Mouse (Mus musculus) forebrain, embryonic 14.5 days (tissue): ENCODE data around the gene Rps6ka5. TPM values are rescaled to one million over a fixed set of nuclear protein-coding genes. Genes with fewer than 3 reads are reported as not detected.

Experiments
- ATAC-seq: fragments of 200-750 bp; cut with Nextera tagmentation; 2 replicates; pipeline ENCODE4 v1.8.0; 2017; ENCODE audit warnings: mild to moderate bottlenecking, moderate library complexity
- DNase-seq: peaks from one replicate; pipeline ENCODE4 v3.0.0-alpha.2; 2015; ENCODE audit warnings: low spot score
- H3K27ac ChIP-seq: fragments of 300-500 bp; sonication (generic); 2 replicates; pipeline ENCODE4 v1.5.1; 2014; ENCODE audit warnings: low read depth, mild to moderate bottlenecking, control low read depth, low read length, moderate library complexity
- H3K27me3 ChIP-seq: fragments of 300-500 bp; sonication (generic); replicated peaks from 2 replicates; pipeline ENCODE4 v1.6.1; 2014; ENCODE audit warnings: low read length, control low read depth, mixed read lengths; ENCODE audit not compliant: control insufficient read depth, insufficient read depth
- H3K36me3 ChIP-seq: fragments of 300-500 bp; sonication (generic); 2 replicates; pipeline ENCODE4 v1.6.1; 2014; ENCODE audit warnings: low read length, control low read depth; ENCODE audit not compliant: control insufficient read depth, insufficient read depth
- H3K4me1 ChIP-seq: fragments of 300-500 bp; sonication (generic); 2 replicates; pipeline ENCODE4 v1.6.1; 2014; ENCODE audit warnings: antibody characterized with exemption, low read length, control low read depth; ENCODE audit not compliant: control insufficient read depth, insufficient read depth
- H3K4me2 ChIP-seq: fragments of 300-500 bp; sonication (generic); 2 replicates; pipeline ENCODE4 v1.6.1; 2014; ENCODE audit warnings: mild to moderate bottlenecking, control low read depth, low read length
- H3K4me3 ChIP-seq: fragments of 300-500 bp; sonication (generic); 2 replicates; pipeline ENCODE4 v1.5.1; 2014; ENCODE audit warnings: low read depth, low read length, control low read depth
- H3K9ac ChIP-seq: fragments of 300-500 bp; sonication (generic); 2 replicates; pipeline ENCODE4 v1.6.1; 2014; ENCODE audit warnings: mild to moderate bottlenecking, low read length, control low read depth, moderate library complexity
- H3K9me3 ChIP-seq: fragments of 300-500 bp; sonication (generic); replicated peaks from 2 replicates; pipeline ENCODE4 v1.6.1; 2016; ENCODE audit warnings: low read length, control low read depth, mixed read lengths; ENCODE audit not compliant: control insufficient read depth
- WGBS: fragments of 180-500 bp; shearing (Covaris S2); extraction: QIAGEN DNeasy Blood & Tissue Kit; methylation state at CpG from one replicate; pipeline ENCODE4 v1.1.7; 2014; 5-methylcytosine and 5-hydroxymethylcytosine counted together
- polyA plus RNA-seq: library from polyadenylated mRNA; unstranded; fragments of >200 nt; fragmentation: Nextera tagmentation; extraction: Ambion mirVana; gene quantifications from 2 replicates; pipeline ENCODE4 v1.2.1, GENCODE M21; 2014

Gene Rps6ka5
- polyA plus RNA-seq, 1 experiment from 2014 or later = 10.3 TPM

DNA sequence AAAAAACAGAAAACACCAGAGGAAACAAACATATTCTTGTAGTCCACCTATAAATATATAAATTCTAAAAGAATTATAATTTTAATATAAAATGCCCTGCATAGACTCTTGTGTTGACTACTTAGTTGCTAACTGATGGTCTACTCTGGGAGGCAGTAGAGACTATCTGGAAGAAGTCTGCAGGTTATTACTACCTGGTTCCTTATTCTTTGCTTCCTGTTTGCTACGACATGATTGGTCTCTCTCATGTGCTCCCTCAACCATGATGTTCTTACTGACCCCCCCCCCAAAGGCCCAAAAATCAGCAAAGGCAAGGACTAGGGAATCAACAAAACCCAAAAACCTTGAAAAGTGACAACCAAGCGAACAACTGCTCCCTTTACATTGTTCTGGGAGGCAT is 66.7 kb downstream of the Rps6ka5 start:
- 89% methylated on average over 2 of the region's 2 CpGs for WGBS

DNA sequence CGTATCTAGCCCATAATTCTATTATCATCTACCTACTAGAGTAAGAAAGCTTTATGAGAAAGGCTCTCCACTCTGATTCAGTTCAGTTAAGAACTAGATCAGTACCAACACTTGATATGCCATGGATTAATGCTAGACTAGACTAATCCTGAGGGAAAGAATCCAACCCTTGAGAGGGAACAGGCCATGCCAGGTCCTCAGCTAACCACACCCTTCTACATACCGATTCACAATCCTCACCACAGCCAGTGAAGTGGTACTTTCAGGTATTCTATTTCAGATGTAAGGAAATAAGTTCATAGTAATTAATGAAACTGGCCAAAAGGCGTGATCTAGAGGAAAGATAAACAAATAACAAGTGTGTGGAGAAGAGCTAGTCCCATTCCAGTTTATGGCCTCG is 70.8 kb downstream of the Rps6ka5 start:
- H3K36me3 ChIP-seq = no peaks in the 10 kb centered on the region
- DNase-seq = no peak
- H3K9ac ChIP-seq = no peak overlapping the region
- H3K4me2 ChIP-seq = no peak overlapping the region
- H3K27ac ChIP-seq = no peak overlapping the region
- H3K27me3 ChIP-seq = no peaks in the 10 kb centered on the region
- H3K4me3 ChIP-seq = no peak overlapping the region
- no peaks in the 10 kb centered on the region for H3K4me1 ChIP-seq
- 88% methylated on average over 4 of the region's 4 CpGs for WGBS
- no peaks in the 10 kb centered on the region for H3K9me3 ChIP-seq
- no peak for ATAC-seq

More for the DNA sequence above, 66.7 kb downstream of the Rps6ka5 start:
- H3K4me2 ChIP-seq = no peak overlapping the region
- H3K4me3 ChIP-seq = no peak overlapping the region
- H3K4me1 ChIP-seq = no peaks in the 10 kb centered on the region
- ATAC-seq (no peak), DNase-seq (no peak)
- H3K9me3 ChIP-seq = no peaks in the 10 kb centered on the region
- H3K27me3 ChIP-seq = no peaks in the 10 kb centered on the region
- H3K9ac ChIP-seq = no peak overlapping the region
- H3K36me3 ChIP-seq = no peaks in the 10 kb centered on the region
- no peak overlapping the region for H3K27ac ChIP-seq

DNA sequence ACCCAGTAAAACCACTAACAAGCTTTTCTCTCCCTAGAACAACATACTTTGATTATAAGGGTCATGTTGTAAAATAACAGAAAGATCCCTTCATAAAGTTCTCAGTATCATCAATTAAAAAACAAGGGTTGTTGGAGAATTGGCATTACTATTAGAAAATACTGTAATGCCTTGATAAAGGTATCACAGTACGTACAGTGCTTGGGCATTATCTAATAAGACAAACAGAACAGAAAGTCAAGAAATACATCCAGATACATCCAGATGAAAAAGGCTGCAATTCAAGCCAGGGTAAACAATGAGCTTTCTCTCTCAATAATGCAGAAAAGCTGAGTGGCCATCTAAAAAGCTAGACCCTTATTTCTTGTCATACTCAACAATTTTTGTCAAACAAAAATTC is 84.8 kb downstream of the Rps6ka5 start:
- H3K4me2 ChIP-seq = no peak overlapping the region
- no peak overlapping the region for H3K27ac ChIP-seq
- H3K36me3 ChIP-seq = no peaks in the 10 kb centered on the region
- DNase-seq (no peak), ATAC-seq (no peak)
- H3K9me3 ChIP-seq = no peaks in the 10 kb centered on the region
- no peak overlapping the region for H3K9ac ChIP-seq
- H3K4me1 ChIP-seq = no peaks in the 10 kb centered on the region
- 96% methylated on average over 1 of the region's 1 CpGs for WGBS
- no peak overlapping the region for H3K4me3 ChIP-seq
- H3K27me3 ChIP-seq = no peaks in the 10 kb centered on the region

DNA sequence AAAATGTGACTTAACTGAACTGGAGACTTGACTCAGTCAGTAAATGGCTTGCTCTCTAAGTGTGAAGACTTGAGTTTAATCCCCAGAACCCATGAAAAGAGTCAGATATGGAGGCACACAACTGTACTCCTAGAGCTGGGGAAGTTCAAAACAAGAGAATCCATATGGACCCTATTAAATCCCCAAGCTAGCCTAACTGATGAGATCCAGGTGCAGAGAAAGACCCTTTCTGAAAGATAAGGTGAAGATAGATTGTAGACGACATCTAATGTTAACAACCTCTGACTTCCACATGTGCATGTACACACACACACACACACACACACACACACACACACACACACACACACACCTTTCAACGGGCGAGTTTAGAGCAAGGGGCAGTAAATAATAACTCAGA is 86.1 kb downstream of the Rps6ka5 start:
- Histone ChIP-seq H3K9ac (no peak overlapping the region), H3K4me2 (no peak overlapping the region), H3K27me3 (no peaks in the 10 kb centered on the region), H3K4me3 (no peak overlapping the region), H3K36me3 (no peaks in the 10 kb centered on the region), H3K4me1 (no peaks in the 10 kb centered on the region), H3K9me3 (no peaks in the 10 kb centered on the region), H3K27ac (no peak overlapping the region)
- DNase-seq (no peak), ATAC-seq (no peak)
- 87% methylated on average over 3 of the region's 3 CpGs for WGBS

DNA sequence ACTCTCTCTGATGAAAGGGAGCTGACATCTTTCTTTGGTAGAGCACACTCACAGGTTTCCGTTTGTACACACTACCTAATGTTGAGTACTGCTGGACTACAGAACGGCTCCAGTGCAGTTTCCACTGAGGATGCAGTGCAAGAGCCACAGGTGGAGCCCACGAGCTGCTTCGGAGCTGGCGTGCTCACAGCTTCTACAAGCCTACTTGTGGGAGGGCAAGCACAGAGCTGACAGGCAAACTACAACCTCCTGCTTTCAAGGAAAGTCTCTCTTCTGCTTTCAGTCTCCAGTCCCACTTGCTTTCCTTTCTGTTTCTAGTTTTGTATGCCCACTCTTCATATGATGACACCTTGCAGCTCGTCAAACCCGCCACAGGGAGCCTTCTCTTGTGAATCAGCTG is 87.1 kb downstream of the Rps6ka5 start:
- Histone ChIP-seq H3K36me3 (no peaks in the 10 kb centered on the region), H3K27ac (no peak overlapping the region), H3K4me1 (no peaks in the 10 kb centered on the region), H3K9ac (no peak overlapping the region), H3K27me3 (no peaks in the 10 kb centered on the region), H3K4me2 (no peak overlapping the region), H3K9me3 (no peaks in the 10 kb centered on the region), H3K4me3 (no peak overlapping the region)
- ATAC-seq = no peak
- peak; percentile 47 for DNase-seq
- WGBS = 51% methylated on average over 7 of the region's 7 CpGs

DNA sequence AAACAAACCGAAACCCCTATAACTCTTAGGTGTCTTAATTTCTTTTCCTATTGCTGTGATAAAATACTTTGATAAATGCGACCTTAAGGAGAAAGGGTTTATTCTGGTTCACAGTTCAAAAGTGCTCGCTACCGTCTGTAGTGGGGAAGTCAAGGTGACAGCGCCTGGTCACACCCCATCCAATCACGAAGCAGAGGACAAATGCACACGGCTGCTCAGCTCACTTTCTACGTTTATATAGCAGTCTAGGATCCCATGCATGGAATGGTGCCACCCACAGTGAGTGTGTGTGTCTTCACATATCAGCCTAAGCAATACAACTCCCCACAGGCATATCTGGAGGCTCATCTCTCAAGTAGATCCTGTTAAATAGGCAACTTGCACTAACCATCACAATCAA is 88.9 kb downstream of the Rps6ka5 start:
- DNase-seq (no peak), ATAC-seq (no peak)

DNA sequence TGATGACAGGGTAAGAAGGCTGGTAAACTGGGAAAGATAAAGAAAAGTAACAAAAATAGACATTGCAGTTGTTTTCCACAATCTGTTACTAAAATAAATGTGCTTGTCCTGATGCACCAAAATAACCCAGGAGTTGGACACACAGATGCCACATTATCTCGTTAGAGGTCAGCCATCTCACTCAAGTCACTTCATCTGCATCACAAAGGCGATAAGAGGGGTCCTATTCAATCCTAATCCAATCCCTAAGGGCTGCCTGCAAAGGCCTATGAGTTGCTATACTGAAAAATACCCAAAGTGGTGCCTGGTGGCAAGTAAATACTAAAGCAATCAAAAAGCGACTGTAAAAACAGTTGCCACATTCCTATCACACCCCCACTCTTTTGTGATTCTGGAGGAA is 90.0 kb downstream of the Rps6ka5 start:
- ATAC-seq (no peak), DNase-seq (no peak)
- H3K27me3 ChIP-seq = no peaks in the 10 kb centered on the region
- no peak overlapping the region for H3K27ac ChIP-seq
- no peaks in the 10 kb centered on the region for H3K9me3 ChIP-seq
- no peak overlapping the region for H3K4me3 ChIP-seq
- WGBS = 24% methylated on average over 3 of the region's 3 CpGs
- H3K4me2 ChIP-seq = no peak overlapping the region
- no peaks in the 10 kb centered on the region for H3K36me3 ChIP-seq
- no peaks in the 10 kb centered on the region for H3K4me1 ChIP-seq
- H3K9ac ChIP-seq = no peak overlapping the region

More for the DNA sequence above, 88.9 kb downstream of the Rps6ka5 start:
- no peak overlapping the region for H3K4me2 ChIP-seq
- no peaks in the 10 kb centered on the region for H3K4me1 ChIP-seq
- 90% methylated on average over 8 of the region's 8 CpGs for WGBS
- no peaks in the 10 kb centered on the region for H3K27me3 ChIP-seq
- H3K4me3 ChIP-seq = no peak overlapping the region
- H3K27ac ChIP-seq = no peak overlapping the region
- H3K9me3 ChIP-seq = no peaks in the 10 kb centered on the region
- H3K36me3 ChIP-seq = no peaks in the 10 kb centered on the region
- H3K9ac ChIP-seq = no peak overlapping the region

DNA sequence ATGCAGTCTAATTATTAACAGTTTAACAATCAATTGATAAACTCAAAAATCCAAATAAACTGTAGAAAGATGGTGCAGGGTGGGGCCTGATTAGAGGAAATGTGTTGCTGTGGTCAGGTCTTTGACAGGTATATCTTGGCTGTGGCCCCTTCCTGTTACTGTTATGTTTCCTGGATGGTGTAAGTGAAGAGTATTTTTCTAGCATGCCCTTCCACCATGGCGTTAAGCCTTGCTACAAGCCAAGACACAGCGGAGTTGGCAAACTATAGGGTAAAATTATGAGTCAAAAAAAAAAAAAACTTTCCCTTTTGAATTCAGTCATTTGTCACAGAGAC is 90.5 kb downstream of the Rps6ka5 start:
- WGBS = 95% methylated on average over 2 of the region's 2 CpGs
- no peak for DNase-seq

DNA sequence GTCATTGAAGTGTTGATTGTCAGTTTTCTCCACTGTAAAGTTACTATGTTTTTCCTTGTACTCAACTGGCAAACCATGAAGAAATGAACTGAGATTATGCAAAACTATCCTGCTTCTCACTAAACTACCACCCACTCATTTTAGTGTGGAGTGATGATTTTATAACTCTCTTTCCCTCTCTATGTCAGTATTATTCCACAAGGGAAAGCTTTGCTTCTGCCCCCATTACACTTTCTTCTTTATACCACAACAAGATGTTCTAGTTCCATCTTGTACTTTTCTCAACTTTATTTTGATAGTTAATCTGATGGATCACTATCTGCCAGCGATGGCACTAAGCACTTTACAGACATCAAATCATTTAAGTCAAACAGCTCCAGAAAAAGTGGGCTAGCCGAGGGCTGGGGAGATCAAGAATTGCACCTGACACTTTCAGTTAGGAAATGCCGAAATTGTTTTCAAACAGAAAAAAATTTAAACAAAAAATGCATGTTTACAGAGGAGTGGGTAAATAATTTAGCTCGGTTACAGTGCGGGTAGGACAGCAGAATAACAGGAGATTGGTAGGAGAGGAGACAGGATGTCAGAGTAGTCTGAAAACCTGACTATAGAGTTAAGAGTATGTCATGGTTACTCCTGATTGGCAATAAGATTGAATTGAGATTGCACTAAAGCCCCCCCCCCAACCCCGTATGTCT is 91.0 kb downstream of the Rps6ka5 start:
- WGBS = 91% methylated on average over 6 of the region's 6 CpGs

More for the DNA sequence above, 90.5 kb downstream of the Rps6ka5 start:
- Histone ChIP-seq H3K4me3 (no peak overlapping the region), H3K9me3 (no peaks in the 10 kb centered on the region), H3K27ac (no peak overlapping the region), H3K27me3 (no peaks in the 10 kb centered on the region), H3K4me1 (no peaks in the 10 kb centered on the region), H3K4me2 (no peak overlapping the region), H3K9ac (no peak overlapping the region), H3K36me3 (no peaks in the 10 kb centered on the region)
- no peak for ATAC-seq

More for the DNA sequence above, 91.0 kb downstream of the Rps6ka5 start:
- Histone ChIP-seq H3K4me1 (no peaks in the 10 kb centered on the region), H3K4me2 (no peak overlapping the region), H3K9me3 (no peaks in the 10 kb centered on the region), H3K27me3 (no peaks in the 10 kb centered on the region), H3K36me3 (no peaks in the 10 kb centered on the region), H3K27ac (no peak overlapping the region), H3K9ac (no peak overlapping the region), H3K4me3 (no peak overlapping the region)
- ATAC-seq (no peak), DNase-seq (no peak)
